Mouse (Mus musculus): ENCODE results near the gene Tcap. TPM values are rescaled to one million over a fixed set of nuclear protein-coding genes. Genes with fewer than 3 reads are reported as not detected.
"Not testable (repeated sequence)": the region's sequence is repeated elsewhere in the genome, so short reads cannot be mapped to it uniquely, and the experiment has no call there.

Tcap gene
- polyA plus RNA-seq, 1 experiment from 2014 or later = 12.9 TPM

DNA sequence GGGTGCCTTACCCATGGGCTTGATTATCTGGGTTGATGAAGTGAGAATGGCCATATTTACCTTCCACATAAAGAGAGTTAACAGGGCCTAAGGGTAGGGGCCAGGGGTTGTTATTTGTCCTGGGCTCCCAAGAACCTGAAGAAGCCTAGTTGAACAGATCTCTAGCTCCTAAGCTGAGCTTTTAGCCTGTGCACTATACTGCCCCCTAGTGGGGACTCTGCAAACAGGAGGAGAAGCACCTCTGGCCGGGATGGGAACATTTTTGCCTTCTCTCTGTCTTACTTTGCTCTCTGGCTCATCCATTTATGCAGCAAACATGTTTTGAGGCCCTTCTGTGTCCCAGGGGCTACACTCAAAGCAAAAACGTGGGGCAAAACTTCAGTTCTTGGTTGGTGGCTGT, 11.2 kb upstream of the Tcap start:
- no peak for ATAC-seq (ENCODE audit: low FRiP score, low read depth)
- H3K27me3 ChIP-seq = no peaks in the 10 kb centered on the region
- H3K36me3 ChIP-seq = peaks cover 45% of the 10 kb centered on the region
- no peak overlapping the region for H3K9ac ChIP-seq
- no peak overlapping the region for H3K4me3 ChIP-seq
- no peak overlapping the region for H3K27ac ChIP-seq
- 7% methylated on average over 2 of the region's 2 CpGs for WGBS
- H3K4me1 ChIP-seq = no peaks in the 10 kb centered on the region
- H3K9me3 ChIP-seq = no peaks in the 10 kb centered on the region
- H3K4me2 ChIP-seq (replicated peaks) = no peak overlapping the region

DNA sequence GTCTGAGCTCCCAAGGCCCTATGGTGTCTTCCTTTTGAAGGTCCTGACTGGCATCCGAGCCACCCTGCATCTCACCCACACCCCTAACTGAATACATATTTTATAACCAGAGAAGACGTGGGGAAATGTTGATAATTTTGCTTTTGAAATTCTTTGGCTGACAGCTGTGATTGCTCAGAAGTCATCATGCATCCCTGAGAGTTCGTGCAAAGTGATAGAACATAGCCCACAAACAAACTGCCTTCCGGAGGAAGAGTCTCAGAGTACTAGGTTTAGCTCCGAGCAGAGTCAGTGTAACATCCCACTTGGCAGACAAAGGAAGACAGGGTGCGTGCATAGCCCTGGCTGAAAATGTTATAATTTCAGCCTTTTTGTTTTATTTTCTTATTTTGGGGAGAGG, 10.4 kb upstream of the Tcap start:
- peaks cover 50% of the 10 kb centered on the region for H3K36me3 ChIP-seq
- H3K9ac ChIP-seq = no peak overlapping the region
- H3K4me1 ChIP-seq = no peaks in the 10 kb centered on the region
- ATAC-seq (ENCODE audit: low FRiP score, low read depth) = no peak
- no peaks in the 10 kb centered on the region for H3K27me3 ChIP-seq
- no peaks in the 10 kb centered on the region for H3K9me3 ChIP-seq
- no peak overlapping the region for H3K4me2 ChIP-seq (replicated peaks)
- H3K27ac ChIP-seq = no peak overlapping the region
- 92% methylated on average over 6 of the region's 6 CpGs for WGBS
- H3K4me3 ChIP-seq = no peak overlapping the region

DNA sequence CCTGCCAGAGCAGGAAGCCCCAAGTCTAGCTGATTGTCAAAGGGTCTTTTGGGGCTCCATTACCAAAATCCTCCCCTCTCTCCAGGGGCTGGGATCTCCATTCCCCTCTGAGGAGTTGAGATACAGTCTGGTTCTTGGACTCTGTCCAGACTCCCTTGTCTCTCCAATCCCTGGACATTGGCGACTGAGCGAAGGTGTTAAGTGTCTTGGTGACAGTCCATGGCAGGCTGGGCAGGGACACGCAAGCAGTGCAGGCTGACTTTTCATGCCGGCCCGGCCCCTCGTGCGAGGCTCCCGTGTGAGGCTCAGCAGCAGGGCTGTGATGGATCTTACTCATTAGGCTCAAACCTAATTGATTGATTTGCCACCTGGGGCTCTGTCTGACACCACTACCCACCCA, 9.3 kb upstream of the Tcap start:
- Histone ChIP-seq H3K4me1 (no peaks in the 10 kb centered on the region), H3K9ac (no peak overlapping the region), H3K4me3 (no peak overlapping the region), H3K4me2 (replicated peaks) (no peak overlapping the region), H3K27ac (no peak overlapping the region), H3K36me3 (peaks cover 60% of the 10 kb centered on the region), H3K9me3 (no peaks in the 10 kb centered on the region), H3K27me3 (no peaks in the 10 kb centered on the region)
- 83% methylated on average over 8 of the region's 8 CpGs for WGBS
- no peak for ATAC-seq (ENCODE audit: low FRiP score, low read depth)

GRCm38 (mm10) chr11:98376756-98377155, 6.9 kb upstream of the Tcap start:
- Histone ChIP-seq H3K36me3 (peaks cover 77% of the 10 kb centered on the region), H3K27ac (no peak overlapping the region), H3K4me1 (no peaks in the 10 kb centered on the region), H3K9me3 (no peaks in the 10 kb centered on the region), H3K27me3 (no peaks in the 10 kb centered on the region), H3K4me3 (no peak overlapping the region), H3K4me2 (replicated peaks) (no peak overlapping the region), H3K9ac (no peak overlapping the region)
- no peak for ATAC-seq (ENCODE audit: low FRiP score, low read depth)
- 63% methylated on average over 5 of the region's 5 CpGs for WGBS

DNA sequence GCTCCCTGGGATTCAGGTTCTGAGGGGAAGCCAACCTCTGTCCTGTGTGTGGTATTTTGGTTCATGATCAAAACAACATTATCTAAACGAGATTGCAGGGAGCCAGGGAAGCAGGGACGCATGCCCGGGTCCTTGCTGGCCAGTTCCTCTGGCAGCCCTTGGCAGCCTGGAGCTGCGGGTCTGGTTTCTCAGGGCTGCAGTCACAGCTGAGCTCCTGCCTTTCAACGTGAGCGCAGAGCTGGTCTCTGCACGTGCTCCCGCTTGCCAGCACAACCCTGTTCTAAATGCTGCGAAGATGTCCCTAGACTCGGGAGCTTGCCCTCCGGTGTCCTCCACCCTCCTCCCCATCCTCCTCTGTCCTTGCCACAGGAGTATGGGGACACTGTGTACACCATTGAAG, 5.8 kb upstream of the Tcap start:
- H3K4me3 ChIP-seq = no peak overlapping the region
- no peaks in the 10 kb centered on the region for H3K4me1 ChIP-seq
- no peak for ATAC-seq (ENCODE audit: low FRiP score, low read depth)
- H3K4me2 ChIP-seq (replicated peaks) = no peak overlapping the region
- H3K36me3 ChIP-seq = peaks cover 77% of the 10 kb centered on the region
- WGBS = 84% methylated on average over 11 of the region's 11 CpGs
- H3K27ac ChIP-seq = no peak overlapping the region
- H3K27me3 ChIP-seq = no peaks in the 10 kb centered on the region
- no peaks in the 10 kb centered on the region for H3K9me3 ChIP-seq
- no peak overlapping the region for H3K9ac ChIP-seq

DNA sequence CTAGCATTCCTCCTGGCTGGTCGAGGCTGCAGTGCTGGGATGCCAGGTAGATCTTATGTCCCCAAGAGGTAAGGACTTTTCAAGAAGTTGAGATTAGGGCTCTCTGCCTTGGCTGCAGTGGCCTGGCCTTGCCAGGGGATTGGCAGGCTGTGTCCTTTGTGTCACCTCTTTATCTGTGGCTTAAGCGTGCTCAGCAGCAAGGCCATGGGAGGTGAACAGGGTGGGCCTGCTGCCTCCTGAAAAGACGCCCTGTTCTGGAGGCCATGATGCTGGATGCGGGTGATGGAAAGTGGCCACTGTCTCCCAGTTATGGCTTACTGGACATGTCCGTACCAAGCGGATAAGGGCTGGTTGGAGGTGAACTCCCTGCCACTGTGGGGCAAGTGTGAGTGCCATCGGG, 4.2 kb upstream of the Tcap start:
- no peak overlapping the region; the same call in 1 of the 2 replicates for H3K27ac ChIP-seq
- no peak overlapping the region for H3K4me2 ChIP-seq (replicated peaks)
- H3K4me3 ChIP-seq = no peak overlapping the region
- no peaks in the 10 kb centered on the region for H3K9me3 ChIP-seq
- 86% methylated on average over 7 of the region's 7 CpGs for WGBS
- no peak overlapping the region for H3K9ac ChIP-seq
- peaks cover 15% of the 10 kb centered on the region for H3K27me3 ChIP-seq
- H3K36me3 ChIP-seq = peaks cover 66% of the 10 kb centered on the region
- no peak for ATAC-seq (ENCODE audit: low FRiP score, low read depth)
- H3K4me1 ChIP-seq = no peaks in the 10 kb centered on the region

GRCm38 (mm10) chr11:98380106-98380505, 3.5 kb upstream of the Tcap start:
- Histone ChIP-seq H3K27me3 (peaks cover 22% of the 10 kb centered on the region), H3K4me2 (replicated peaks) (no peak overlapping the region), H3K36me3 (peaks cover 59% of the 10 kb centered on the region), H3K9ac (no peak overlapping the region), H3K4me3 (no peak overlapping the region), H3K9me3 (no peaks in the 10 kb centered on the region), H3K27ac (no peak overlapping the region), H3K4me1 (no peaks in the 10 kb centered on the region)
- 91% methylated on average over 6 of the region's 6 CpGs for WGBS
- no peak for ATAC-seq (ENCODE audit: low FRiP score, low read depth)

DNA sequence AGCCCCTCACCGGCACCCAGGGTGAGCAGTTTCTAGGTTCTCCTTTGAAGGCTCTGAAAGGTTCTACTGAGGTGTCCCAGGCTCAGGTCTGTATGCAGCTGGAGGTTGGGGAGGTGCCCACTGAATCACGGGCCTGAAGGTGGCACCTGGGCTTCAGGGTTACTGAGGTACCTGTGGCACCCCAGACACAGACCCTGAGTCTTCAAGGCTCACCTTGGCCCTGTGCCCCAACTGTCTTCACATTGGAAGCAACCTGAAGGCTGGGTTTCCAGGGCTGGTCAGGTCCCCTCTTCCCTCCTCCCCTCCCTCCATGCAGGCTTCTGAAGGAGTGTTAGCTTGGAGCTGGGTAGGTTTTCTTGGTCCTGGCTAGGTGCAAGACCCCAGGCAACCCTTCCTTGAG, 2.0 kb upstream of the Tcap start:
- no peak overlapping the region for H3K9ac ChIP-seq
- no peak overlapping the region for H3K27ac ChIP-seq
- no peak for ATAC-seq (ENCODE audit: low FRiP score, low read depth)
- H3K4me3 ChIP-seq = no peak overlapping the region
- peaks cover 38% of the 10 kb centered on the region for H3K27me3 ChIP-seq
- no peaks in the 10 kb centered on the region for H3K9me3 ChIP-seq
- H3K4me2 ChIP-seq (replicated peaks) = no peak overlapping the region
- peaks cover 4% of the 10 kb centered on the region; the same call in 1 of the 2 replicates for H3K4me1 ChIP-seq
- 95% methylated on average over 2 of the region's 2 CpGs for WGBS
- peaks cover 43% of the 10 kb centered on the region for H3K36me3 ChIP-seq

GRCm38 (mm10) chr11:98382405-98382804, 1.2 kb upstream of the Tcap start:
- WGBS = 34% methylated on average over 2 of the region's 2 CpGs
- Histone ChIP-seq H3K36me3 (peaks cover 36% of the 10 kb centered on the region), H3K27me3 (peaks cover 45% of the 10 kb centered on the region)
- not testable (repeated sequence) for H3K9ac ChIP-seq; ATAC-seq (ENCODE audit: low FRiP score, low read depth); H3K4me1 ChIP-seq; H3K4me3 ChIP-seq; H3K27ac ChIP-seq; H3K4me2 ChIP-seq (replicated peaks); H3K9me3 ChIP-seq

DNA sequence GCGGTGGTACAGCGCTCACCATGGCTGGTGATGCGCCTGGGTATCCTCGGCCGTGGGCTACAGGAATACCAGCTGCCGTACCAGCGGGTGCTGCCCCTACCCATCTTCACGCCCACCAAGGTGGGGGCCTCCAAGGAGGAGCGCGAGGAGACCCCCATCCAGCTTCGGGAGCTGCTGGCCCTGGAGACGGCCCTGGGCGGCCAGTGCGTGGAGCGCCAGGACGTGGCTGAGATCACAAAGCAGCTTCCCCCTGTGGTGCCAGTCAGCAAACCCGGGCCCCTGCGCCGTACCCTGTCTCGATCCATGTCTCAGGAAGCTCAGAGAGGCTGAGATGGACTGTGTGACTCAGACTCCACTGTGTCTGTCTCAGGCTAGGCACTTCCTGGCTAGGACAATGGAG, 605 bp downstream of the Tcap start:
- peaks cover 18% of the 10 kb centered on the region for H3K36me3 ChIP-seq
- no peak for ATAC-seq (ENCODE audit: low FRiP score, low read depth)
- H3K9me3 ChIP-seq = no peaks in the 10 kb centered on the region
- no peak overlapping the region for H3K9ac ChIP-seq
- WGBS = 73% methylated on average over 20 of the region's 20 CpGs
- H3K27me3 ChIP-seq = peaks cover 63% of the 10 kb centered on the region
- H3K4me1 ChIP-seq = peaks cover 5% of the 10 kb centered on the region; the same call in 1 of the 2 replicates
- no peak overlapping the region for H3K4me2 ChIP-seq (replicated peaks)
- no peak overlapping the region for H3K4me3 ChIP-seq
- no peak overlapping the region for H3K27ac ChIP-seq

DNA sequence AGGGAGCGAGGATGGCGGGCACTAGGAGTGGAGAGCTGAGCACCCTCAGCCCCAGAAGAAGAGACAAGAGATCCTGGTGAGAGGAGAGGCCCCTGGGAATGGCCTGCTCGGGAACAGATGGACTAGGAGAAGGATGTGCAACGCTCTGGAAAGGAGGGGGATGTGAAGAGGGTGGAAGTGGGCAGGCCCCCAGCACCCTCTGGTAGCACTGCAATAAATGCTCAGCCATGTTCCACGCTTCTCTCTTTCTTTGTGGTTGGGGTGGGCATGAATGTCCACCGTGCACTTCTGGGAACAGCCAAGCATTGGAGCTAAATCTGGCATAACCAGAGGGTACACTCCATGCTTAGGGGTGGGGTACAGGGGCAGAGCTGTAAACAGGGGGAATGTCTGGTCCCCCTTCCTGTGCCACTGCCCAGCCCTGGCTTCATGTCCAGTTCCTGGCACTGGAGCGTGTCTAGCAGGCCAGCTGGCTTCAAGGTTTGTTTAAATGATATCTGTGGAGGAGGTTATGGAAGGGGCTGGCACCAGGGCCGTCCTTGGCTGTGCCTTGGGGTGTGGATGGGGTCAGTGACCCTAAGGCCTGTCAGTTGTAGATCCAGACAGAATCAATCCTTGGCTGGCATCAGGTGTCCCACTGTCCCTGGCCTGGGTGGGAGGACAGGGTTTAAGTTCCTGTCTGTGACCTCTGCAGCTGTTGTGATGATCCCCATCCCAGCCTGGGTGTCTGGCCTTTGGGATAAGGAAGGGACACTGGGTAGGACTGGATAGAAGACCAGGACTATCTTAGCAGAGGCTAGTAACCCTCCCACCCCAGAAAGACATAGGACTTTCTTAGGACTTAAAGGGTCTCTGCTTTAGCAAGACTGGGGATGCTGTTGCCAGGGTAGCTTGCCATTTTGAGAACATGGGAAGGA, 1.4 kb downstream of the Tcap start:
- H3K9ac ChIP-seq = no peak overlapping the region
- H3K4me2 ChIP-seq (replicated peaks) = no peak overlapping the region
- H3K27me3 ChIP-seq = peaks cover 69% of the 10 kb centered on the region
- no peak overlapping the region for H3K27ac ChIP-seq
- no peaks in the 10 kb centered on the region for H3K9me3 ChIP-seq
- ATAC-seq (ENCODE audit: low FRiP score, low read depth) = no peak
- no peak overlapping the region for H3K4me3 ChIP-seq
- peaks cover 10% of the 10 kb centered on the region for H3K36me3 ChIP-seq
- 68% methylated on average over 8 of the region's 8 CpGs for WGBS
- peaks cover 5% of the 10 kb centered on the region; the same call in 1 of the 2 replicates for H3K4me1 ChIP-seq

DNA sequence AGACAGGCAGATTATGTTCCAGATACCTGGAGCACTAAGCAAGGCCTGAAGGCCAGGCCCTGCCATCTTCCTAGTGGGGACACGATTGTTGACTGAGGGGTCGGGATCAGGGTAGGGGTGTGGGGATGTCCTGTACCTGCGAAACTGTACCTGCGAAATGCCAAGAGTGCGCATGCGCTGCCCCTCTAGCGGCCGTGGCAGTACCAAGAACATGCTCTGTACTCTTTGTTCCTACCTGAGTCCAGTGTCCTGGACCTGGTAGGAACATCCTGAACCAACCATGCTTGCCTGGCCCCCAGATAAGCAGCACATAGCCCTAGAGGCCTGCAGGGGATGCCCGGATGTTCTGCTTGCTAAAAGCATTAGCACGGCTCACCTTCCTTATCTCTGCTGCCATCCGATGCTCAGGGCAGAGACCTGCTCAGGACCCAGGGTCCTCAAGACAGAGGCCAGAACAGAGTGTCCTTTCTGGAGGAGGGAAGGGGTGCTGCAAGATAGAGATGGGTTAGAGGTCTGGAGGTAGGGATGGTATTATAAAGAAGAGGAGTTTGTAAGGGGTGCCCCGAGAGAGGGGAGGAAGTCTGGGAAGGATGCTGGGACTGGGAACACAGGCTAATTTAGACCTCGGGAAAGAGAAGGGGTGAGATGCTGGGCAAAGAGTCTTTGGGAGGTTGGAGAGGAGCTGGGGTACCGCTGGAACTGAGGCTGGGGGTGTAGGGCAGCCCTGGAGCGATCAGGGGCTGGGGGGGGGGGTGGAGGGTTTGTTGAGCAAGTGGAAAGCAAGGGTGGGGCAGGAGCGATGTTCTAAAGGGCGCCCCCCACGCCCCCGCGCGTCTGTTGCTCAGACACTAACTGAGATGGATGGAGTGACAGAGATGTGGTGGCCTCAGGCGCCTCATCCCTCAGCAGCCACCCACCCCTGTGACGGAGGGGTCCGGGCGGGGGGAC, 2.3 kb downstream of the Tcap start, which contains the start of gene Pnmt:
Gene Pnmt (plus strand): TSS at position 813 of the 948 bp plus-strand sequence.
- no peak for ATAC-seq (ENCODE audit: low FRiP score, low read depth)
- WGBS = 46% methylated on average over 25 of the region's 25 CpGs
- H3K27ac ChIP-seq = no peak within 1 kb of the TSS
- peaks cover 78% of the 10 kb centered on the region for H3K27me3 ChIP-seq
- H3K4me3 ChIP-seq = peak within 1 kb of the TSS; percentile 14; the same call in 1 of the 2 replicates
- H3K4me2 ChIP-seq (replicated peaks) = peak within 1 kb of the TSS; percentile 48
- H3K36me3 ChIP-seq = peaks cover under 1% of the 10 kb centered on the region; the same call in 1 of the 2 replicates
- peaks cover 5% of the 10 kb centered on the region; the same call in 1 of the 2 replicates for H3K4me1 ChIP-seq
- peak within 1 kb of the TSS; percentile 25; the same call in 1 of the 2 replicates for H3K9ac ChIP-seq
- H3K9me3 ChIP-seq = no peaks in the 10 kb centered on the region
